Mouse (Mus musculus) brain, embryonic 14.5 days (tissue): ENCODE measurements at regions not wholly inside any gene's neighbourhood (a gene's known extent, or its start where the extent isn't known, plus 50 kb on each side); places are given as distances from the start of the nearest gene placed in this dataset.

Experiments
- CTCF ChIP-seq: fragments of 200-500 bp; IDR thresholded peaks from 2 replicates; pipeline ENCODE4 v1.5.1; 2012; ENCODE audit warnings: inconsistent platforms, mild to moderate bottlenecking, moderate library complexity, borderline replicate concordance; ENCODE audit not compliant: insufficient read depth, insufficient read length; ENCODE audit errors: extremely low read depth
- POLR2A ChIP-seq: fragments of 200-500 bp; IDR thresholded peaks from 2 replicates; pipeline ENCODE4 v1.6.1; 2012; ENCODE audit warnings: mild to moderate bottlenecking, inconsistent platforms, borderline replicate concordance; ENCODE audit not compliant: poor library complexity, insufficient read depth, insufficient read length, severe bottlenecking; ENCODE audit errors: extremely low read depth

- TF ChIP-seq POLR2A: no peak
- no peak for TF ChIP-seq CTCF
These were observed 1147.3 kb upstream of the Jmjd1c start for GRCm38 (mm10) chr10:65948587-65948986.
